Mouse (Mus musculus) myocyte (in vitro differentiated cells): Measurements from ENCODE around the gene Zfp428. TPM values are rescaled to one million over a fixed set of nuclear protein-coding genes. Genes with fewer than 3 reads are reported as not detected.
A peak's percentile ranks its signal among the peaks of the same experiment; 100 is the strongest.

Experiments
- H3K27me3 ChIP-seq: one replicate; pipeline ENCODE4 v1.6.1; 2011; ENCODE audit not compliant: control insufficient read depth, insufficient read depth, insufficient read length
- H3K36me3 ChIP-seq: one replicate; pipeline ENCODE4 v1.6.1; 2011; ENCODE audit not compliant: control insufficient read depth, insufficient read depth
- H3K4me2 ChIP-seq: one replicate; pipeline ENCODE4 v1.6.1; 2011; ENCODE audit warnings: low read depth, control low read depth
- H3K4me3 ChIP-seq: one replicate; pipeline ENCODE4 v1.5.1; 2011; ENCODE audit warnings: mild to moderate bottlenecking, control low read depth, moderate library complexity
- H3K79me2 ChIP-seq: one replicate; pipeline ENCODE4 v1.6.1; 2011; ENCODE audit not compliant: control insufficient read depth, insufficient read depth
- H3ac ChIP-seq: one replicate; pipeline ENCODE4 v1.6.1; 2011; ENCODE audit not compliant: control insufficient read depth, insufficient read length
- CEBPB ChIP-seq: IDR thresholded peaks from 2 replicates; pipeline ENCODE4 v1.6.1; 2011; ENCODE audit warnings: mild to moderate bottlenecking, moderate library complexity; ENCODE audit not compliant: poor library complexity, insufficient read depth, severe bottlenecking
- E2F4 ChIP-seq: IDR thresholded peaks from one replicate; pipeline ENCODE4 v1.6.1; 2011; ENCODE audit warnings: mild to moderate bottlenecking, control low read depth, moderate library complexity; ENCODE audit not compliant: insufficient read depth
- MAX ChIP-seq: IDR thresholded peaks from one replicate; pipeline ENCODE4 v1.6.1; 2011; ENCODE audit warnings: low read depth, mild to moderate bottlenecking, control low read depth
- MYOD1 ChIP-seq, 3 experiments: IDR thresholded peaks; one replicate each; pipeline ENCODE4 v1.6.1; 2011; ENCODE audit warnings: control low read depth in 2 of 3, low read depth in 2 of 3, mild to moderate bottlenecking in 2 of 3, moderate library complexity in 1 of 3; ENCODE audit not compliant: insufficient read length in 2 of 3, control insufficient read depth in 1 of 3
- MYOG ChIP-seq, 3 experiments: IDR thresholded peaks; one replicate each; pipeline ENCODE4 v1.6.1; 2011; ENCODE audit warnings: control low read depth in 2 of 3, low read depth in 2 of 3, mild to moderate bottlenecking in 2 of 3; ENCODE audit not compliant: insufficient read length in 2 of 3, control insufficient read depth in 1 of 3, insufficient read depth in 1 of 3
- POLR2A ChIP-seq: IDR thresholded peaks from one replicate; pipeline ENCODE4 v1.6.1; 2011; ENCODE audit warnings: low read depth, mild to moderate bottlenecking, control low read depth, moderate library complexity; ENCODE audit not compliant: insufficient read length
- POLR2AphosphoS2 ChIP-seq: IDR thresholded peaks from one replicate; pipeline ENCODE4 v1.6.1; 2011; ENCODE audit warnings: low read depth, control low read depth; ENCODE audit not compliant: insufficient read length
- REST ChIP-seq: IDR thresholded peaks from one replicate; pipeline ENCODE4 v1.6.1; 2011; ENCODE audit warnings: mild to moderate bottlenecking, control low read depth, moderate library complexity; ENCODE audit not compliant: insufficient read depth, insufficient read length
- SRF ChIP-seq: IDR thresholded peaks from one replicate; pipeline ENCODE4 v1.6.1; 2011; ENCODE audit warnings: low read depth; ENCODE audit not compliant: control insufficient read depth, insufficient read length
- TCF12 ChIP-seq: IDR thresholded peaks from one replicate; pipeline ENCODE4 v1.6.1; 2011; ENCODE audit warnings: mild to moderate bottlenecking, control low read depth; ENCODE audit not compliant: poor library complexity, insufficient read depth, severe bottlenecking
- TCF3 ChIP-seq: IDR thresholded peaks from one replicate; pipeline ENCODE4 v1.6.1; 2011; ENCODE audit warnings: low read depth, control low read depth; ENCODE audit not compliant: insufficient read length
- USF1 ChIP-seq: IDR thresholded peaks from one replicate; pipeline ENCODE4 v1.6.1; 2011; ENCODE audit warnings: low read depth, mild to moderate bottlenecking, control low read depth, moderate library complexity
- polyA plus RNA-seq: library from polyadenylated mRNA; unstranded; fragments of >200 nt; fragmentation: generic; extraction: Trizol; gene quantifications from one replicate; pipeline ENCODE4 v1.2.1, GENCODE M21; 2012; ENCODE audit warnings: missing spikeins

The Zfp428 gene
- polyA plus RNA-seq: 30.0 TPM

- H3K36me3 ChIP-seq: no peaks in the 10 kb centered on the region
- H3K27me3 ChIP-seq: no peaks in the 10 kb centered on the region
- H3K4me2 ChIP-seq: peak within 1 kb of the TSS; percentile 90
- H3ac ChIP-seq: peak within 1 kb of the TSS; percentile 82
- peaks cover 20% of the 10 kb centered on the region for H3K79me2 ChIP-seq
- H3K4me3 ChIP-seq: peak within 1 kb of the TSS; percentile 80
- no peak for TF ChIP-seq MAX
- TF ChIP-seq MYOG (IDR thresholded peaks at IDR 0.05; ENCODE audit: control insufficient read depth in 1 of 3, insufficient read depth in 1 of 3, insufficient read length in 2 of 3, low read depth in 2 of 3): peak in 1 of 3 experiments; percentile 33
- TF ChIP-seq POLR2AphosphoS2: peak; percentile 88
- TF ChIP-seq E2F4: peak; percentile 59
Observed at GRCm38 (mm10) chr7:24506838-24507725, at the start of gene Zfp428. TSS of gene Zfp428 (plus strand) at chr7:24507006.

DNA sequence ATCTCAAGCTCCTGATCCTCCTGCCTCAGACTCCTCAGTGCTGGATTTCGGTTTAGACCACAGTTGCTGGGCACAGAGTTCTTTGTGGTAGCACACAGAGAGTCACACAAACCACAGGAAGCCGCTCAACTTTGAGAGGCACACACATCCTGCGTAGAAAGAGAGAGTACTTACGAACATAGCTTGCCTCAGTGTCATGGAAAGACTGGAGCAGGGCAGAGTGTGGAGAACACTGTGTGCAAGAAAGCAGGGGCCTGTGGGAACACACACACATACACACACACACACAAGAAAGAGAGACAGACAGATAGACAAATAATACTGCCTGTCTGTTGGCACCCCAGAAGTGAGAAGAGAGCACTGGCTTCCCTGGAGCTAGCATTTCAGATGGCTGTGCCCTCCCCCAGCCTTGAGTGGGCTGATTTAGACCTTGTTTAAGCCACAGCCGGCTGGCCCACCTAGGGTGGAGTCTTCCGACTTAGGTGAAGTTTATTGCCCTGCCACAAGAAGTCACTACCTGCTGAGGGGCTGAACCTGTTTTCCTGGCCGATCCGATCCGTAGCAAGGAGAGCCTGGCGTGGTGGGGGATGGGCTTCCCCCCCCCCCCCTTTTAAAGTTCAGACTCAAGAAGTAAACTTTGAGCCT is 49.0 kb upstream of the Zfp428 start:
- Histone ChIP-seq H3K79me2 (no peaks in the 10 kb centered on the region), H3K4me2 (peak overlapping the region; percentile 77), H3K4me3 (no peak overlapping the region), H3K27me3 (no peaks in the 10 kb centered on the region), H3ac (no peak overlapping the region), H3K36me3 (no peaks in the 10 kb centered on the region)
- TF ChIP-seq REST (no peak), MAX (no peak), POLR2A (no peak), E2F4 (no peak), CEBPB (no peak), TCF3 (no peak), USF1 (no peak), MYOG (IDR thresholded peaks at IDR 0.05; ENCODE audit: control insufficient read depth in 1 of 3, insufficient read depth in 1 of 3, insufficient read length in 2 of 3, low read depth in 2 of 3) (no peak), MYOD1 (IDR thresholded peaks at IDR 0.05; ENCODE audit: control insufficient read depth in 1 of 3, insufficient read length in 2 of 3, low read depth in 2 of 3) (no peak), POLR2AphosphoS2 (no peak), SRF (no peak), TCF12 (no peak)

GRCm38 (mm10) chr7:24459440-24459839 is 47.4 kb upstream of the Zfp428 start:
- H3K4me2 ChIP-seq: peak overlapping the region; percentile 66
- no peak overlapping the region for H3K4me3 ChIP-seq
- no peak overlapping the region for H3ac ChIP-seq
- no peaks in the 10 kb centered on the region for H3K36me3 ChIP-seq
- H3K27me3 ChIP-seq: no peaks in the 10 kb centered on the region
- peaks cover 13% of the 10 kb centered on the region for H3K79me2 ChIP-seq
- TF ChIP-seq REST (no peak), CEBPB (no peak)

- TF ChIP-seq E2F4: no peak
- TF ChIP-seq USF1: no peak
- no peak for TF ChIP-seq SRF
- no peak for TF ChIP-seq REST
- no peak for TF ChIP-seq POLR2A
- no peak for TF ChIP-seq MYOG (IDR thresholded peaks at IDR 0.05; ENCODE audit: control insufficient read depth in 1 of 3, insufficient read depth in 1 of 3, insufficient read length in 2 of 3, low read depth in 2 of 3)
- no peak for TF ChIP-seq TCF3
- no peak for TF ChIP-seq POLR2AphosphoS2
- TF ChIP-seq TCF12: no peak
- TF ChIP-seq MAX: no peak
- TF ChIP-seq CEBPB: no peak
- no peak for TF ChIP-seq MYOD1 (IDR thresholded peaks at IDR 0.05; ENCODE audit: control insufficient read depth in 1 of 3, insufficient read length in 2 of 3, low read depth in 2 of 3)
- Histone ChIP-seq H3K4me2 (peak overlapping the region; percentile 66), H3K79me2 (peaks cover 17% of the 10 kb centered on the region)
Observed at GRCm38 (mm10) chr7:24459843-24460242, 47.0 kb upstream of the Zfp428 start.

More at GRCm38 (mm10) chr7:24459843-24460242, 47.0 kb upstream of the Zfp428 start:
- H3K27me3 ChIP-seq: no peaks in the 10 kb centered on the region
- H3ac ChIP-seq: no peak overlapping the region
- H3K4me3 ChIP-seq: no peak overlapping the region
- no peaks in the 10 kb centered on the region for H3K36me3 ChIP-seq
